Mouse (Mus musculus): Measurements from ENCODE around the gene Pttg1ip. TPM values are rescaled to one million over a fixed set of nuclear protein-coding genes. Genes with fewer than 3 reads are reported as not detected.

Gene Pttg1ip
- polyA plus RNA-seq, 1 experiment from 2014 or later, result 71.0 TPM

- WGBS, result 83% methylated on average over 13 of the region's 13 CpGs
- H3K27me3 ChIP-seq (replicated peaks; ENCODE audit: low read depth, poor library complexity, severe bottlenecking), result no peaks in the 10 kb centered on the region
- H3K36me3 ChIP-seq (replicated peaks), result peaks cover 87% of the 10 kb centered on the region
- no peak overlapping the region for H3K27ac ChIP-seq (replicated peaks)
- H3K4me3 ChIP-seq, result no peak overlapping the region
- H3K9me3 ChIP-seq, result no peaks in the 10 kb centered on the region
- DNase-seq (ENCODE audit: low spot score), result no peak
- no peaks in the 10 kb centered on the region for H3K4me1 ChIP-seq
Observed at GRCm38 (mm10) chr10:77634452-77635231, 53.1 kb downstream of the Pttg1ip start.

DNA sequence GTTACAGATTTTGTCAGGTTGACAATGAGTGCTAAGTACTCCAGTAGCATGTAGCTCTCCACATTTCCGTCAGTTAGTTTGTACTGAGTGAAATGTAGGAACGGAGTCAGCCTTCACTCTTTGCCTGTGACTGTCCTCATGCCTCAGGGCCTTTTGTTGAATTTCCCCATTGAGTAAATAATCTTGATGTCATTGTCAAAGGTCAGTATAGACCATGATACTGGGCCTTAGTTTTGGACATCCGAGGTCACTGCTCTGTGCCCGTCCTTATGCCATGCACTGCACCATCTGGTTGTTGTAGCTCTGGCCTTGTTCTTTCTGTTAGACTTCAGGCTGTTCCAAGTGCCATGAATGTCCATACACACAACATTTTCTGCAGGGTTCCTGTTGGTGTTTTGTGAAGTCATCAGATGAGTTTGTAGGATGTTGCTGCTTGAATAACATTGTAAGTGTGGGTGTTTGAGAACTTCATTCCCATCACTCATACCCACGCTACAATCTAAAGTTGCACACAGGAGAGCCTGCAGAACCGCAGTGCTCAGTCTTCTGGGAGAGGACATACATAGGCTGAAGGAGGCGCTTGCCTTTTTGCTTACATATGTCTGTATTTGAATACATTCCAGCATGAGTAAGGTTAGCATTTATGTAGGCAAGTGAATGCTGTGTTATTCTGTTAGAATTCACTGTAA lies 54.9 kb downstream of the Pttg1ip start:
- Histone ChIP-seq H3K27ac (replicated peaks) (no peak overlapping the region), H3K27me3 (replicated peaks; ENCODE audit: low read depth, poor library complexity, severe bottlenecking) (no peaks in the 10 kb centered on the region), H3K36me3 (replicated peaks) (peaks cover 93% of the 10 kb centered on the region), H3K4me3 (no peak overlapping the region), H3K9me3 (no peaks in the 10 kb centered on the region), H3K4me1 (no peaks in the 10 kb centered on the region)
- WGBS, result 90% methylated on average over 7 of the region's 7 CpGs
- DNase-seq (ENCODE audit: low spot score), result no peak

- no peaks in the 10 kb centered on the region for H3K9me3 ChIP-seq
- H3K4me3 ChIP-seq, result no peak overlapping the region
- no peaks in the 10 kb centered on the region for H3K4me1 ChIP-seq
- 85% methylated on average over 6 of the region's 6 CpGs for WGBS
- peaks cover 95% of the 10 kb centered on the region for H3K36me3 ChIP-seq (replicated peaks)
- H3K27me3 ChIP-seq (replicated peaks; ENCODE audit: low read depth, poor library complexity, severe bottlenecking), result no peaks in the 10 kb centered on the region
- no peak for DNase-seq (ENCODE audit: low spot score)
- no peak overlapping the region for H3K27ac ChIP-seq (replicated peaks)
Observed at GRCm38 (mm10) chr10:77638956-77639355, 57.4 kb downstream of the Pttg1ip start.

DNA sequence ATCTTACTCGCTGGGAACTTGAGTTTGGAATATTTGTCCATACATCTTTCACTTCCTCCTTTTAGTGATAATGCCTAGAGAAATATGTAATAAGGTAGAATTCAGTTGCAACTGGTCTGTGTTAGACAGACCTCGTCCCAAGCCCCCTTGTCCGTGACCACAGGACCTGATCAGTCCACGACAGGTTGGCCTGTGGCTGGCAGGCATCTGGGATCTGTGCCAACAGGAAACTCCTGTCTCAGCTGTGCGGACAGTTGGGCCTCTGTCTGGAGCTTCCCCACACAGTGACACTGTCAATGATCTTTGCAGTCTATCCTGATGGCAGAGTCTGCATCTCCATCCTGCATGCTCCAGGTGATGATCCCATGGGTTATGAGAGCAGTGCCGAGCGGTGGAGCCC lies 61.6 kb downstream of the Pttg1ip start:
- Histone ChIP-seq H3K36me3 (replicated peaks) (peaks cover 88% of the 10 kb centered on the region), H3K4me1 (no peaks in the 10 kb centered on the region), H3K27me3 (replicated peaks; ENCODE audit: low read depth, poor library complexity, severe bottlenecking) (no peaks in the 10 kb centered on the region), H3K9me3 (no peaks in the 10 kb centered on the region), H3K27ac (replicated peaks) (no peak overlapping the region), H3K4me3 (no peak overlapping the region)
- DNase-seq (ENCODE audit: low spot score), result no peak
- 90% methylated on average over 7 of the region's 7 CpGs for WGBS

DNA sequence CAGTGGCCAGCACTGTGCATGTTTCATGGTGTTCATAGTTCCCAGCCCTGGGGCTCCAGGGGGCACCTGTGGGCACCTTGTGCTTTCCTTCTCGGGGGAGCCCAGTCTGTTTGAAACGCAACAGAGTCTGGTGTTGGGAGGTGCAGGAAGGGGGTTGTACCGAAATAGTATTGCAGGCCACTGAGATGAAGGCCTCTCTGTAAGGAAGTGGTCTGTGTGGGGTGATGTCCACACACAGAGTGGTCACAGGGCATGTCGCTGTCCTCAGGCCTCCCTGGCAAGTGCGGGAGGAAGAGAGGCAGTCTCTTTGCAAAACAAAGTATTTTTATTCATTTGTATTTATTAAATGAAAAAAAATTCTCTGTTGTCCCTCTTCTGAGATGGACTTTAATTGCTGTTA lies 64.1 kb downstream of the Pttg1ip start:
- 93% methylated on average over 5 of the region's 5 CpGs for WGBS
- Histone ChIP-seq H3K27ac (replicated peaks) (no peak overlapping the region), H3K27me3 (replicated peaks; ENCODE audit: low read depth, poor library complexity, severe bottlenecking) (no peaks in the 10 kb centered on the region), H3K4me3 (no peak overlapping the region), H3K9me3 (no peaks in the 10 kb centered on the region), H3K4me1 (no peaks in the 10 kb centered on the region), H3K36me3 (replicated peaks) (peaks cover 67% of the 10 kb centered on the region)
- DNase-seq (ENCODE audit: low spot score), result no peak

- H3K27me3 ChIP-seq (replicated peaks; ENCODE audit: low read depth, poor library complexity, severe bottlenecking), result no peaks in the 10 kb centered on the region
- 77% methylated on average over 1 of the region's 1 CpGs for WGBS
- no peak overlapping the region for H3K4me3 ChIP-seq
- no peaks in the 10 kb centered on the region for H3K4me1 ChIP-seq
- DNase-seq (ENCODE audit: low spot score), result no peak
- H3K9me3 ChIP-seq, result no peaks in the 10 kb centered on the region
- peaks cover 48% of the 10 kb centered on the region for H3K36me3 ChIP-seq (replicated peaks)
- no peak overlapping the region for H3K27ac ChIP-seq (replicated peaks)
Observed at GRCm38 (mm10) chr10:77647461-77647860, 65.9 kb downstream of the Pttg1ip start.

- 83% methylated on average over 8 of the region's 8 CpGs for WGBS
- no peaks in the 10 kb centered on the region for H3K27me3 ChIP-seq (replicated peaks; ENCODE audit: low read depth, poor library complexity, severe bottlenecking)
Observed at GRCm38 (mm10) chr10:77647901-77648300, 66.4 kb downstream of the Pttg1ip start.

More at GRCm38 (mm10) chr10:77647901-77648300, 66.4 kb downstream of the Pttg1ip start:
- H3K4me1 ChIP-seq, result no peaks in the 10 kb centered on the region
- no peak overlapping the region for H3K27ac ChIP-seq (replicated peaks)
- no peak for DNase-seq (ENCODE audit: low spot score)
- no peak overlapping the region for H3K4me3 ChIP-seq
- no peaks in the 10 kb centered on the region for H3K9me3 ChIP-seq
- peaks cover 44% of the 10 kb centered on the region for H3K36me3 ChIP-seq (replicated peaks)

MicroRNAs encoded within 50 kb of the gene (microRNA counts, 519-probe panel; counts per million panel counts)
- 188 counts per million, percentile 57 among the panel's probes with 10 or more counts for microRNA mmu-miR-1930

Small RNA genes lying within 50 kb of the gene (microRNA-seq; reads per million reads assigned to microRNA genes)
- gene Mir1930, result 24.1 reads per million, percentile 32 among the genes with 10 or more reads in this experiment

Other genes starting within 250 kb of the Pttg1ip start
- gene Adarb1, start 163.4 kb upstream of the Pttg1ip start, polyA plus RNA-seq (2016; fragmentation: Nextera tagmentation; extraction: Ambion mirVana), result 5.1 and 6.8 TPM in 2 replicates
- 43.9 and 46.9 TPM in 2 replicates for gene Fam207a, start 65.9 kb upstream of the Pttg1ip start, polyA plus RNA-seq (2016; fragmentation: Nextera tagmentation; extraction: Ambion mirVana)
- 0.60 and 1.3 TPM in 2 replicates for gene Itgb2, start 51.5 kb upstream of the Pttg1ip start, polyA plus RNA-seq (2016; fragmentation: Nextera tagmentation; extraction: Ambion mirVana)
- 419 and 445 TPM in 2 replicates for gene Sumo3, start 24.4 kb downstream of the Pttg1ip start, polyA plus RNA-seq (2016; fragmentation: Nextera tagmentation; extraction: Ambion mirVana)
- gene Gm49325, start 24.5 kb downstream of the Pttg1ip start, polyA plus RNA-seq (2016; fragmentation: Nextera tagmentation; extraction: Ambion mirVana), result 1.9 and 8.0 TPM in 2 replicates
- gene Ube2g2, start 40.6 kb downstream of the Pttg1ip start, polyA plus RNA-seq (2016; fragmentation: Nextera tagmentation; extraction: Ambion mirVana), result 98.9 and 101 TPM in 2 replicates
- gene Tspear, start 104.8 kb downstream of the Pttg1ip start, polyA plus RNA-seq (2016; fragmentation: Nextera tagmentation; extraction: Ambion mirVana), result 0.97 and 1.2 TPM in 2 replicates
- gene Gm19402, start 109.0 kb downstream of the Pttg1ip start, polyA plus RNA-seq (2016; fragmentation: Nextera tagmentation; extraction: Ambion mirVana), result not detected in 2 replicates
- not detected in 2 replicates for gene Gm9508, start 115.5 kb downstream of the Pttg1ip start, polyA plus RNA-seq (2016; fragmentation: Nextera tagmentation; extraction: Ambion mirVana)
- not detected in 2 replicates for gene Gm10272, start 124.9 kb downstream of the Pttg1ip start, polyA plus RNA-seq (2016; fragmentation: Nextera tagmentation; extraction: Ambion mirVana)
- not detected in 2 replicates for gene Gm10024, start 129.7 kb downstream of the Pttg1ip start, polyA plus RNA-seq (2016; fragmentation: Nextera tagmentation; extraction: Ambion mirVana)
- gene Gm10142, start 134.1 kb downstream of the Pttg1ip start, polyA plus RNA-seq (2016; fragmentation: Nextera tagmentation; extraction: Ambion mirVana), result not detected in 2 replicates
- gene Krtap12-1, start 138.9 kb downstream of the Pttg1ip start, polyA plus RNA-seq (2016; fragmentation: Nextera tagmentation; extraction: Ambion mirVana), result not detected in 2 replicates
- not detected in 2 replicates for gene Gm10100, start 144.8 kb downstream of the Pttg1ip start, polyA plus RNA-seq (2016; fragmentation: Nextera tagmentation; extraction: Ambion mirVana)
- gene Gm18596, start 160.9 kb downstream of the Pttg1ip start, polyA plus RNA-seq (2016; fragmentation: Nextera tagmentation; extraction: Ambion mirVana), result not detected in 2 replicates
- not detected in 2 replicates for gene Gm9736, start 169.6 kb downstream of the Pttg1ip start, polyA plus RNA-seq (2016; fragmentation: Nextera tagmentation; extraction: Ambion mirVana)
- not detected in 2 replicates for gene Gm3233, start 178.0 kb downstream of the Pttg1ip start, polyA plus RNA-seq (2016; fragmentation: Nextera tagmentation; extraction: Ambion mirVana)
- gene Gm3238, start 189.6 kb downstream of the Pttg1ip start, polyA plus RNA-seq (2016; fragmentation: Nextera tagmentation; extraction: Ambion mirVana), result not detected in 2 replicates
- not detected in 2 replicates for gene Gm7138, start 195.2 kb downstream of the Pttg1ip start, polyA plus RNA-seq (2016; fragmentation: Nextera tagmentation; extraction: Ambion mirVana)
- gene Gm3250, start 200.8 kb downstream of the Pttg1ip start, polyA plus RNA-seq (2016; fragmentation: Nextera tagmentation; extraction: Ambion mirVana), result not detected in 2 replicates
- not detected in 2 replicates for gene Gm7137, start 206.5 kb downstream of the Pttg1ip start, polyA plus RNA-seq (2016; fragmentation: Nextera tagmentation; extraction: Ambion mirVana)
- gene Gm9639, start 213.4 kb downstream of the Pttg1ip start, polyA plus RNA-seq (2016; fragmentation: Nextera tagmentation; extraction: Ambion mirVana), result not detected in 2 replicates
- not detected in 2 replicates for gene Gm19668, start 217.4 kb downstream of the Pttg1ip start, polyA plus RNA-seq (2016; fragmentation: Nextera tagmentation; extraction: Ambion mirVana)
- gene Gm9507, start 230.1 kb downstream of the Pttg1ip start, polyA plus RNA-seq (2016; fragmentation: Nextera tagmentation; extraction: Ambion mirVana), result not detected in 2 replicates
- gene Gm2696, start 233.0 kb downstream of the Pttg1ip start, polyA plus RNA-seq (2016; fragmentation: Nextera tagmentation; extraction: Ambion mirVana), result not detected in 2 replicates
- not detected in 2 replicates for gene Krtap10-4, start 245.4 kb downstream of the Pttg1ip start, polyA plus RNA-seq (2016; fragmentation: Nextera tagmentation; extraction: Ambion mirVana)

Data from embryonic facial prominence, embryonic 10.5 days (tissue).